Mouse (Mus musculus): Measurements from ENCODE around the gene Hnrnpa2b1.

GRCm38 (mm10) chr6:51457770-51458387 is 11.8 kb downstream of the Hnrnpa2b1 start:
- TF ChIP-seq POLR2A (IDR thresholded peaks at IDR 0.05; ENCODE audit: control insufficient read depth, extremely low read depth, insufficient read depth, low read length, poor library complexity) (no peak), CTCF (IDR thresholded peaks at IDR 0.05; ENCODE audit: borderline replicate concordance, control insufficient read depth, extremely low read depth, insufficient read depth, low read length, poor library complexity) (no peak)

Measured in thymus, adult 2 months (tissue).